Mouse (Mus musculus): ENCODE measurements at regions not wholly inside any gene's neighbourhood (a gene's known extent, or its start where the extent isn't known, plus 50 kb on each side); places are given as distances from the start of the nearest gene placed in this dataset.

DNA sequence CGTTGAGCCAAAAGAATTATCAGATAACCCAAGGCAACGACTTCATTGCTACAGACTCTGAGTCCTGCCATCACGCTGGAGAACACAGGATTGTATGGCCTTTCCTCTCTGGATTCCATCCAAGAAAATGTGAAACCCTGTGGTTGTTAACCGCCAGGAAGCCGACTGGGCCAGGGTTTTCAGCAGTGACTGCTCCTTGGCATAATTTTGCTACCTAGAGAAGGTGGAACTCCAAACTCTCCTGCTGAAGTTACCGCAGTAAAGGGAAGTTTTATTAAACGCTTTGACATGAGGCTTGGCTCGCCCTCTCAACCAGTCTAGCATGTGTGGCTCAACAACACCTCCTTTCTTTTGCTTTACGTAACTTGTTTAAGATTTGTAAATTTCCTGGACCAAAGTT is 116.9 kb downstream of the Wif1 start:
- Histone ChIP-seq H3K27me3 (ENCODE audit: control insufficient read depth, insufficient read depth, low read length) (no peaks in the 10 kb centered on the region), H3K27ac (replicated peaks; ENCODE audit: low read depth, low read length) (no peak overlapping the region), H3K36me3 (ENCODE audit: control insufficient read depth, insufficient read depth, low read length) (no peaks in the 10 kb centered on the region), H3K4me3 (replicated peaks; ENCODE audit: low read depth, low read length) (no peak overlapping the region), H3K9me3 (ENCODE audit: control insufficient read depth, low read length) (no peaks in the 10 kb centered on the region), H3K4me2 (ENCODE audit: low read length) (no peak overlapping the region), H3K4me1 (ENCODE audit: control insufficient read depth, insufficient read depth, low read length) (no peaks in the 10 kb centered on the region), H3K9ac (replicated peaks; ENCODE audit: low read length) (no peak overlapping the region)
- ATAC-seq (ENCODE audit: low FRiP score, low TSS enrichment) = no peak
- DNase-seq = no peak
- 86% methylated on average over 9 of the region's 9 CpGs for WGBS

DNA sequence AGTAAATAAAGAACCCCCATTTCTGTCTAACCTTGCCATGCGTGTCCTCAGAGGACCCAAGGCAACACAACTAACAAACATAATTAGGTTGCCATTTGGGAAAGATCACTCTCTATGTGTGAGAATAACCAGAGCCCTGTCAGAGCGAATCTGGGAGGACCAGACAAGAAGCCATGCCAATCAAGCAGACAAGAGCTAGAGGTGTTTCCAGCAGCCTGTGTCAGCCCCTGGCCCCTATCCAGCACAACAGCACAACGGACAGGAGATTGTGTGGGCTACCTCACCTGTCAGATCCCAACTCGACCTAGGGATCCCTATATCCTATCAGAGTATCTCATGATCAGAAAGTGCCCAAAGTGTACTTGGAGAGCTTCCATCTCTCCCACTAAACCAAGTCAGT is 119.9 kb downstream of the Wif1 start:
- H3K9me3 ChIP-seq (ENCODE audit: control insufficient read depth, low read length) = no peaks in the 10 kb centered on the region
- ATAC-seq (ENCODE audit: low FRiP score, low TSS enrichment) (no peak), DNase-seq (no peak)
- no peak overlapping the region for H3K4me3 ChIP-seq (replicated peaks; ENCODE audit: low read depth, low read length)
- H3K4me2 ChIP-seq (ENCODE audit: low read length) = no peak overlapping the region
- no peaks in the 10 kb centered on the region for H3K4me1 ChIP-seq (ENCODE audit: control insufficient read depth, insufficient read depth, low read length)
- H3K27ac ChIP-seq (replicated peaks; ENCODE audit: low read depth, low read length) = no peak overlapping the region
- no peaks in the 10 kb centered on the region for H3K27me3 ChIP-seq (ENCODE audit: control insufficient read depth, insufficient read depth, low read length)
- 81% methylated on average over 4 of the region's 4 CpGs for WGBS
- no peaks in the 10 kb centered on the region for H3K36me3 ChIP-seq (ENCODE audit: control insufficient read depth, insufficient read depth, low read length)
- H3K9ac ChIP-seq (replicated peaks; ENCODE audit: low read length) = no peak overlapping the region

DNA sequence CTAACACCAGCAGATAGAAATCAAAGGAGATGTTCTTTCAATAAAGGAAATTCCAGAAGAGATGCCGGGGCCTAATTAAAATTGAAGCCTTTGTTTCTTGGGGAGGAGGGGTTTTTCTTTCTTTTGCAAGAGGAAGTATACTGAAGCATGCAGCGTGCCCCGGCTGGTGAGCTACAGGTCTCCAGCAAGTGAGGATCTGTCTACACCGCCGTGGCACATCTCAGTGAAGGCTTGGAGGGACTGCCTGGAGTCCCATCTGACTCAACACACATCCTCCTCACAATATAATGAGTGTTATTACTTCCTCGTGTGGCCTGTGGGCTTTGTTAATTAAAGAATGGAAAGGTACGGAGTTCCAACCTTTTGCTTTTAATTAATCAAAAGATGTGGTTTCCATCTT is 126.7 kb downstream of the Wif1 start:
- Histone ChIP-seq H3K27me3 (ENCODE audit: control insufficient read depth, insufficient read depth, low read length) (no peaks in the 10 kb centered on the region), H3K4me3 (replicated peaks; ENCODE audit: low read depth, low read length) (no peak overlapping the region), H3K4me2 (ENCODE audit: low read length) (no peak overlapping the region), H3K9ac (replicated peaks; ENCODE audit: low read length) (no peak overlapping the region), H3K9me3 (ENCODE audit: control insufficient read depth, low read length) (0 out of 2 replicates have a peak, but pooled peaks cover 3% of the 10 kb centered on the region), H3K4me1 (ENCODE audit: control insufficient read depth, insufficient read depth, low read length) (peaks cover 3% of the 10 kb centered on the region; the same call in 1 of the 2 replicates), H3K27ac (replicated peaks; ENCODE audit: low read depth, low read length) (no peak overlapping the region), H3K36me3 (ENCODE audit: control insufficient read depth, insufficient read depth, low read length) (no peaks in the 10 kb centered on the region)
- WGBS = 35% methylated on average over 7 of the region's 7 CpGs
- ATAC-seq (ENCODE audit: low FRiP score, low TSS enrichment) (no peak), DNase-seq (peak; percentile 18)

DNA sequence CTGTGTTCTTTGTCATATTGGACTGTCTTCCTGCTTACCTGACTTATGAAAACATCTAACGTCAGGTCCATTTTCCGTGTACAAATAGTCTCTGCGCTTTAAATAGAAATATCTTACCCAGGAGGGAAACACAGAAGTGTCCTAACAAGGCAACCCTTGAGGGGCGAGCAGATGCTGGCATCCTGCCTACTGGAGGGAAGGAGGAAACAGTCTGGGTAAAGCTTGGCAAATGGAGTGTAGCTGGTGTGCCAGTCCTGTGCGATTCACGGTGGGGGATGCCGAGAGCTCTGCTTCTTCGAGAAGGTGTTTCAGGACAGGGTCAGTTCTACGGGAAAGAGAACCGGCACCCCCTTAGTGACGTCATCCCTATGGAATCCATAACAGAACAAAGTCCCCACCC is 127.4 kb downstream of the Wif1 start:
- ATAC-seq (ENCODE audit: low FRiP score, low TSS enrichment) = no peak
- Histone ChIP-seq H3K9ac (replicated peaks; ENCODE audit: low read length) (no peak overlapping the region), H3K4me2 (ENCODE audit: low read length) (no peak overlapping the region), H3K27ac (replicated peaks; ENCODE audit: low read depth, low read length) (no peak overlapping the region), H3K36me3 (ENCODE audit: control insufficient read depth, insufficient read depth, low read length) (no peaks in the 10 kb centered on the region), H3K4me1 (ENCODE audit: control insufficient read depth, insufficient read depth, low read length) (peaks cover 3% of the 10 kb centered on the region; the same call in 1 of the 2 replicates), H3K9me3 (ENCODE audit: control insufficient read depth, low read length) (0 out of 2 replicates have a peak, but pooled peaks cover 3% of the 10 kb centered on the region), H3K27me3 (ENCODE audit: control insufficient read depth, insufficient read depth, low read length) (no peaks in the 10 kb centered on the region), H3K4me3 (replicated peaks; ENCODE audit: low read depth, low read length) (no peak overlapping the region)
- DNase-seq = peak; percentile 47
- 87% methylated on average over 11 of the region's 11 CpGs for WGBS

DNA sequence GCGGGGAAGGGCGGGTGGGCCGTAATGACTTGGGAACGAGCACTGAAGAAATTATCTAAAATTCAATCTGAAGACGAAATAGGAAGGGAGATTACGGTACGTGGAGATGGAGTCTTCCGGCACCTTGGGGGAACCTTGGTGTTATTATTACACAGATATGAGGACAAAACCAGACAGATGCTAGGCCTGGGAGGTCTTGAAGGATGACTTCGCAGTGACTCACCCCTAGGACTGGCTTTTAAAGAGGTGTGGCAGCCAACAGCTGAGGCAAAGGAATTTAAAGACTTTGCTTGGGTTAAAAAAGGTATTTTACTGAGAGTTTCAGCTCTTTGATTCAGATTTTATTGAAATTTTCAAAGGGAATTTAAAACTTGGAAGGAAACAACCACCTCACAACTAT is 140.3 kb downstream of the Wif1 start:
- H3K9me3 ChIP-seq (ENCODE audit: control insufficient read depth, low read length) = no peaks in the 10 kb centered on the region
- H3K27ac ChIP-seq (replicated peaks; ENCODE audit: low read depth, low read length) = no peak overlapping the region
- no peak overlapping the region for H3K4me3 ChIP-seq (replicated peaks; ENCODE audit: low read depth, low read length)
- DNase-seq (no peak), ATAC-seq (ENCODE audit: low FRiP score, low TSS enrichment) (no peak)
- no peaks in the 10 kb centered on the region for H3K36me3 ChIP-seq (ENCODE audit: control insufficient read depth, insufficient read depth, low read length)
- no peaks in the 10 kb centered on the region for H3K27me3 ChIP-seq (ENCODE audit: control insufficient read depth, insufficient read depth, low read length)
- no peaks in the 10 kb centered on the region for H3K4me1 ChIP-seq (ENCODE audit: control insufficient read depth, insufficient read depth, low read length)
- H3K9ac ChIP-seq (replicated peaks; ENCODE audit: low read length) = no peak overlapping the region
- 94% methylated on average over 9 of the region's 9 CpGs for WGBS
- no peak overlapping the region for H3K4me2 ChIP-seq (ENCODE audit: low read length)

DNA sequence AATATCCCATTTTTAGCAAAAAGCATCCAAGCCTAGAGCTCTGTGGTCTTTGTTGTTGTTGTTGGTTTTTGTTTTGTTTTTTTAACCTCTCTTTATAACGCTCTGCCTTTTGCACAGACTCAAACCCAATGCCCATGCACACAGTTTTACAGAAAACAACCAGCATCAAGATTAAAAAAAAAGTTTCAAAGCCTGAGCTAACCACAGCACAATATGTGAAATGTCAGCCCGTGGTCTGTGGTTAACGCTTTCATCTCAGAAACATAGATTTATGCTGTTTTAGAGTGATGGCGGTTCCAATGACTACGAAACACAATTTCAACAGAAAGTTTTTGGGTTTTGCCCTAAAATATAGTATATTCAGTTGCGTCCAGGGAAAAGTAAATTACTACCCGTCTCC is 155.4 kb downstream of the Wif1 start:
- no peak for ATAC-seq (ENCODE audit: low FRiP score, low TSS enrichment)

DNA sequence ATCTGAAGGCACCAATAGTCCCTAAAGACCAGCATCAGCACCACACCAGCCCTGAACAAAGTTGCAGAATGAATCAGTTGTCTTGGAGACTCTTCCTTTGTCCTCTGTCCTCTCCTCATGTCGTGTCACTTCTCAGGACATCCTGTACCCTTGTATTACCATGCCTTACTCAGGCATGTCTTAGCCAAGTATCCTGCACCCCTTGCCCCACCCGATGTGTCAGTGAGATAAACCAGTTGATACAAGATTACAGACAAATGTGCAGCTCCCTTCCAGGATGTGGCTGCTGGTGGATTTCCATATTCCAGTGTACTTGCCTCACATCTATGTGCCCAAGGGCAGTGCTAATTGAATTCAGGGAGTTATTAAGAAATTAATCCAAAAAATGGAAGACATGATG is 151.8 kb downstream of the Tbc1d30 start:
- no peaks in the 10 kb centered on the region for H3K4me1 ChIP-seq (ENCODE audit: control insufficient read depth, insufficient read depth, low read length)
- no peak overlapping the region for H3K27ac ChIP-seq (replicated peaks; ENCODE audit: low read depth, low read length)
- H3K4me3 ChIP-seq (replicated peaks; ENCODE audit: low read depth, low read length) = no peak overlapping the region
- H3K9me3 ChIP-seq (ENCODE audit: control insufficient read depth, low read length) = no peaks in the 10 kb centered on the region
- H3K4me2 ChIP-seq (ENCODE audit: low read length) = no peak overlapping the region
- DNase-seq (no peak), ATAC-seq (ENCODE audit: low FRiP score, low TSS enrichment) (no peak)
- H3K9ac ChIP-seq (replicated peaks; ENCODE audit: low read length) = no peak overlapping the region
- H3K27me3 ChIP-seq (ENCODE audit: control insufficient read depth, insufficient read depth, low read length) = peaks cover 2% of the 10 kb centered on the region; the same call in 1 of the 2 replicates
- no peaks in the 10 kb centered on the region for H3K36me3 ChIP-seq (ENCODE audit: control insufficient read depth, insufficient read depth, low read length)
- 73% methylated on average over 2 of the region's 2 CpGs for WGBS

More for the DNA sequence above, 155.4 kb downstream of the Wif1 start:
- no peak overlapping the region for H3K4me3 ChIP-seq (replicated peaks; ENCODE audit: low read depth, low read length)
- 96% methylated on average over 7 of the region's 7 CpGs for WGBS
- H3K27ac ChIP-seq (replicated peaks; ENCODE audit: low read depth, low read length) = no peak overlapping the region
- no peaks in the 10 kb centered on the region for H3K27me3 ChIP-seq (ENCODE audit: control insufficient read depth, insufficient read depth, low read length)
- no peaks in the 10 kb centered on the region for H3K36me3 ChIP-seq (ENCODE audit: control insufficient read depth, insufficient read depth, low read length)
- no peak overlapping the region for H3K4me2 ChIP-seq (ENCODE audit: low read length)
- H3K9ac ChIP-seq (replicated peaks; ENCODE audit: low read length) = no peak overlapping the region
- no peaks in the 10 kb centered on the region for H3K9me3 ChIP-seq (ENCODE audit: control insufficient read depth, low read length)
- H3K4me1 ChIP-seq (ENCODE audit: control insufficient read depth, insufficient read depth, low read length) = no peaks in the 10 kb centered on the region
- DNase-seq = no peak

DNA sequence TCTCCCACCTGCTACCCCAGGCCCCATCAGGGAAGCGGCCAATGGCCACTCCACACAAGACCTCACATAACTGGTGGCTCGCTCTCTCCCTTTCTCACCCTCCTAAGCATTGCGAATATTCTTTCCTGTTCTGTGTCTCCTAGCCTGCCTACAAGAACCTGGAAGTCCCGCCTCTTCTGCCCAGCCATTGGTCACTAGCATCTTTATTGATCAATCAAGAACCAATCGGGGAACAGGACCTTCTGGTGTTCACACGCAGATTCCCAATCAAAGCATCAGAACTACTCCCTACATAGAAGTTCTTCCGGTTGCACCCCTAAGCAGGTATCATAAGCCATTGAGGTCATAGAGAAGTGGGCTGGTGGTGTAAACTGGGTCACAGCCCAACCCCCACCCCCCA is 148.5 kb downstream of the Tbc1d30 start:
- DNase-seq = peak; percentile 7
- H3K27me3 ChIP-seq (ENCODE audit: control insufficient read depth, insufficient read depth, low read length) = peaks cover 2% of the 10 kb centered on the region; the same call in 1 of the 2 replicates
- 94% methylated on average over 7 of the region's 7 CpGs for WGBS

DNA sequence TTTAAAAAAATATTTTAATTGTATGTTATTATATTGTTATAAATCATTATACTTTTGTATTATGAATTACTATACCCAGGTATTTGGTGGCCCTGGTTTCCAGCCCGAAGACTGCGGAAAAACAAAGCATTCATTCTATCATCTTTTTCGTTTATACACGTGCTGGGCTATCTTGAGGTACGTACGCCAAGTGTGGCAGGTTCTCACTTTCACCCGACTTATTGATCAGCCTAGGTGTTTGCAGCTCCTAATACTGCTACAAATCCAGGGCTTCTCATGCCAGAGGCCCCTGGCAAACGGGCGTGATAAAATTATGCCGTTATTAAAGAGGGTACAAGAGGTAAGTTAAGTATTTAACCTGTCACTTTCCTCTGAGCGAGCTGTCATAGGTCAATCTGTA is 145.5 kb downstream of the Tbc1d30 start:
- DNase-seq = no peak
- ATAC-seq (ENCODE audit: low FRiP score, low TSS enrichment) = no peak
- no peak overlapping the region for H3K9ac ChIP-seq (replicated peaks; ENCODE audit: low read length)
- no peak overlapping the region for H3K4me2 ChIP-seq (ENCODE audit: low read length)
- peaks cover 2% of the 10 kb centered on the region; the same call in 1 of the 2 replicates for H3K27me3 ChIP-seq (ENCODE audit: control insufficient read depth, insufficient read depth, low read length)
- peak overlapping the region; percentile 71 for H3K27ac ChIP-seq (replicated peaks; ENCODE audit: low read depth, low read length)
- H3K9me3 ChIP-seq (ENCODE audit: control insufficient read depth, low read length) = no peaks in the 10 kb centered on the region
- H3K4me3 ChIP-seq (replicated peaks; ENCODE audit: low read depth, low read length) = no peak overlapping the region
- peaks cover 13% of the 10 kb centered on the region for H3K4me1 ChIP-seq (ENCODE audit: control insufficient read depth, insufficient read depth, low read length)
- no peaks in the 10 kb centered on the region for H3K36me3 ChIP-seq (ENCODE audit: control insufficient read depth, insufficient read depth, low read length)
- WGBS = 71% methylated on average over 11 of the region's 11 CpGs

More for the DNA sequence above, 148.5 kb downstream of the Tbc1d30 start:
- Histone ChIP-seq H3K27ac (replicated peaks; ENCODE audit: low read depth, low read length) (no peak overlapping the region), H3K9me3 (ENCODE audit: control insufficient read depth, low read length) (no peaks in the 10 kb centered on the region), H3K36me3 (ENCODE audit: control insufficient read depth, insufficient read depth, low read length) (no peaks in the 10 kb centered on the region), H3K4me1 (ENCODE audit: control insufficient read depth, insufficient read depth, low read length) (peaks cover 13% of the 10 kb centered on the region), H3K4me3 (replicated peaks; ENCODE audit: low read depth, low read length) (no peak overlapping the region), H3K4me2 (ENCODE audit: low read length) (no peak overlapping the region), H3K9ac (replicated peaks; ENCODE audit: low read length) (no peak overlapping the region)
- no peak for ATAC-seq (ENCODE audit: low FRiP score, low TSS enrichment)
